Mouse (Mus musculus) liver, embryonic 14.5 days (tissue): ENCODE measurements around the gene Hist1h4c.

Experiments used
- CTCF ChIP-seq: IDR thresholded peaks from 2 replicates; pipeline ENCODE4 v1.5.1; 2016; ENCODE audit warnings: antibody characterized with exemption, low read depth, control low read depth
- EP300 ChIP-seq: IDR thresholded peaks from 2 replicates; pipeline ENCODE4 v1.6.1; 2016; ENCODE audit warnings: antibody characterized with exemption, low read depth

GRCm38 (mm10) chr13:23743215-23743614, 45.0 kb upstream of the Hist1h4c start:
- TF ChIP-seq CTCF = no peak
- TF ChIP-seq EP300 = no peak
